Mouse (Mus musculus): ENCODE results near the gene Zfp772.
"Not testable (repeated sequence)": the region's sequence is repeated elsewhere in the genome, so short reads cannot be mapped to it uniquely, and the experiment has no call there.

The Zfp772 gene

GRCm38 (mm10) chr7:7209313-7210151 lies at the start of gene Zfp772:
Gene Zfp772, minus strand, starts transcription at chr7:7209998.
- DNase-seq (ENCODE audit: low read depth, low spot score): not testable (repeated sequence)

- not testable (repeated sequence) for DNase-seq (ENCODE audit: low read depth, low spot score)
Observed at GRCm38 (mm10) chr7:7247228-7247627, 37.4 kb upstream of the Zfp772 start, which contains the start of gene Vmn2r29. Gene Vmn2r29, minus strand, starts transcription at chr7:7247328.

- DNase-seq (ENCODE audit: low read depth, low spot score): peak; percentile 60
Observed at GRCm38 (mm10) chr7:7188191-7188942, 21.4 kb downstream of the Zfp772 start.

- DNase-seq (ENCODE audit: low read depth, low spot score): no peak
Observed at GRCm38 (mm10) chr7:7187417-7188190, 22.2 kb downstream of the Zfp772 start.

GRCm38 (mm10) chr7:7185897-7186296 lies 23.9 kb downstream of the Zfp772 start:
- DNase-seq (ENCODE audit: low read depth, low spot score): no peak

GRCm38 (mm10) chr7:7171227-7172147 lies 38.3 kb downstream of the Zfp772 start, which contains the start of gene Zfp418:
Gene Zfp418, plus strand, starts transcription at chr7:7171330.
- DNase-seq (ENCODE audit: low read depth, low spot score): peak; percentile 40
